Mouse (Mus musculus): ENCODE data around the gene Ube2j1.
"Not testable (repeated sequence)": the region's sequence is repeated elsewhere in the genome, so short reads cannot be mapped to it uniquely, and the experiment has no call there.

Ube2j1 gene

DNA sequence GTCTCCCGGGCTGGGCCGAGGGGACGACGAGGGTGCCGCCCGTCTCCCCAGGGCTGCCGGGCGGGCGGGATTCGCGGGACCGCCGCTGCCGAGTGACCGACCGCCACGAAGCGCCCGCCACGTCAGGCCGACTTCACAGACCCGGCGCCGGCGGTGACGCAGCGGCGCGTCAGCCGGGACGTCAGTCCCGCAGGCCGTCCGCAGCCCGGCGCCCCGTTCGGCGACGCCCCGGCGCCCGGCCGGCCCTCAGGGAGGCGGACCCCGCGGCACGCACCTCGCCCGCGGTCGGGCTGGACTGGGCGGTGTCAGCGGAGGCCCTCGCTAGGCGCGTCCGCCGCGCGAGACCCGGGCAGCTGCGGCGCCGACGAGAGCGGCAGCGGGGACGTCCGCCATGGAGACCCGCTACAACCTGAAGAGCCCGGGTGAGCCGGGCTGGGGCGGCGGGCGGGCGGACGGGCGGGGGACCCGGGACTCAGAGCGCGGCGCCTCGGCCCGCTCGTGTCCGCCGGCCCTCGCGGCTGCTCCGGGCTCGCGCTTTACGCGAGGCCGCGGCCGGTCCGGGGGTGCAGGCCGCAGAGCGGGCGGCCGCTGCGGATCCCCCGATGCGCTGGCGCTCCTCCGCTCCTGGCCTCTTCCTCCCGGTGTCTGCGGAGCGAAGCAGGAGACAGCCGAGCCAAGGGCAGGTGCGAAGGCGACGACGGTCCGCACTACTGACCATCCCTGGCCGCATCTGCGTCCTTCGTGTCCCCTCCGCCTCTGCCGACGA is at the start of gene Ube2j1:
Gene Ube2j1 (plus strand): TSS at position 222 of the 766 bp plus-strand sequence.
- in situ Hi-C loops (cut with MboI): no loop called here

- in situ Hi-C loops (cut with MboI): no loop called here
Measured at GRCm38 (mm10) chr4:32981617-32982016, 49.6 kb upstream of the Ube2j1 start.

GRCm38 (mm10) chr4:32982041-32982715 is 49.0 kb upstream of the Ube2j1 start:
- in situ Hi-C loops (cut with MboI): no loop called here

DNA sequence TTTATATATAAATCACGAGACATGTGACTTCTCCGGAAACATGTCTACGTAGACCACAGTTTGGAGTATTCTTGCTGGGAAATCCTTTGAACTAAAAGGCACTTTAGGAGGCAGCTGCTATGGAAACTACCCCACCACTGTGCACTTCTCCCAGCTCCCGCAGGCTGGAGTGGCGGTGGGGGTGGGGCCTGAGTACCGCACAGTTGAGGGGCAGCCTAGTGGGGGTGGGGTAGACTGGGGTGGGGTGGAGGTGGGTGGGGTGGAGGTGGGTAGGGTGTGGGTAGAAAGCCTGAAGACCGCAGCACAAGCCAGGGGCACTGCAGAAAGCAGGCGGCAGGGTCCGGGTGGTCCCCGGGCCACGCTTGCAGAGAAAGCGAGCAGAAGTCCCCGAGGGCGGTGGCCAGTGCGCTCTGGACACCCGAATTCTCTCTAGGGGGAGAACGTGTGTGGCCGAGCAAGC is 48.5 kb upstream of the Ube2j1 start, which contains the start of gene Rragd:
Gene Rragd (plus strand): TSS at position 322 of the 460 bp plus-strand sequence.
- in situ Hi-C loops (cut with MboI): no loop called here

DNA sequence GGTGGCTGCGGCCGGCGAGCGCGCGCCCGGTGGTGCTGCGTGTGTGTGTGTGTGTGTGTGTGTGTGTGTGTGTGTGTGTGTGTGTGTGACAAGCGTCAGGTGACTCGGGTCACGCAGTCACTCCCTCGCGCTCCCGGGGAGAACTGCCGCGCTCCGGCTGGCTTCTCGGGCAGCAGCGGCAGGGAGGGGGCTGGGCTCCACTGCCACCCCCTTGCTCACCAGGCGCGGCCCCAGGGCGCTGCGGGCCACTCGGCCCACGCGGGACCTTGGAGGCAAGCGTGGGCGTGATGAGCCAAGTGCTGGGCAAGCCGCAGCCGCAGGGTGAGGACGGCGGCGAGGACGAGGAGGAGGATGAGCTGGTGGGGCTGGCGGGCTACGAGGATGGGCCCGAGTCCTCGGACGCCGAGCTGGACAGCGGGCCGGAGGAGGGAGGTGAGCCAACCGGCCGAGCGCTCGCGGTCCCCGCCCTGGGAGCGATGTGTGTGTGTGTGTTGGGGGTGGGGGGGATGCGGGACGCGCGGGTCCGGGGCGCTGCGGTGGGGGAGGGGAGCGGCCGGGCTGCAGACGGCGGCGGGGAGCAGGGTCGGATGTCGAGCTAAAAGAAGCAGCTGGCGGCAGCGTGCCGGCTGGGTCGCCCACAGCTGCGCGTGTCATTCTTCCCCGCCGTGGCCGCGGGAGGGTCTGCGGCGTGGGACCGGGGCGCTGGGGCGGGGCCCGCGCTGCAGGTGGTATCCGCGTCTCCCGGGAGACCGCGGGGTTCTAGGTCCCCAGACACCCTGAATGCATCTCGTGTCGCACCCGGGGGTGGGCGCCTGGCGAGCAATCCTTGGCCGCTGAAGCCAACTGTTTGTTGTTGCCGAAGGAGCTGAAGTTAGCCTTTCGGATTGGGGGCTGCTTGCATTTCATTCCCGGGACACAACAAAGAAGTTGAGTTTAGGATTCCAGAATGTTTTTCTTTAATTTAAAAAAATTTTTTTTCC is 47.8 kb upstream of the Ube2j1 start:
- in situ Hi-C loops (cut with MboI): no loop called here

DNA sequence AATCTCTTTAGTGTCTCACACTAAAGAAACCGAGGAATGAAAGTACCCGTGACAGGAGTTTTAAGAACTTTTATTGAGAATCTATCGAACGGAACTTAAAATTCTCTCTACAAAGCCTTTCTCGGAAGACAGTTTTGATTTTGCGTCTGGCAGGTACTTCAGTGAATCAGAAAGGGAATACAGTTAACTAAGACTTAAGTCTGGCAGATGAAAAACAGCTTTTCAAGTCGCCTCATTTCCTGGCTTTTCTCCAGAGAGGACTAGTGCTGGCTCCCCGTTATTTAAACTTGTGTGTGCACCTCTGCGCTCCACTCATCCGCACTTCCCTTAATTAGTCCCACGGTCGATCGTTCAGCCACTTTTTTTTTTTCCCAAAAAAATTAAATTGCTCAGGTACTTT is 47.0 kb upstream of the Ube2j1 start:
- in situ Hi-C loops (cut with MboI): no loop called here

- in situ Hi-C loops (cut with MboI): no loop called here
Measured at GRCm38 (mm10) chr4:32984801-32985675, 46.2 kb upstream of the Ube2j1 start.

DNA sequence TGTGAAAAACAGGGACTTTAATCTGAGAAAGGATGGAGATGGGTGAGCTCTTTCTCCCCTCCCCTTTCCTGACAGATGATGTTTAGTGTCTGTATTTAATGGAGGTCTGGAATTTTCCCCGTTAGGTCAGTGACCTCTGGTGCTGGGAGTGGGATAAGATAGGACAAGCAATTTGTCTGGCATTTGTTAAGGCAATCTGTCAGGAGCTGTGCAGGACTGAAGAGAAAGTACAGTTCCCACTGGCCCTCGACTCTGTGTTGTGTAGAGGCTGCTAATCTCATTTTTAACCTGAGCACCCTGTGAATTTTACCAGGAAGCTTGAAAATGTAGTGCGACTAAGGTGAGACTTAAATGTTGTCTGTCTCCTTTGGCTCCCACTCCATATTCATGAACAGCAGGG is 45.5 kb upstream of the Ube2j1 start:
- in situ Hi-C loops (cut with MboI): no loop called here

GRCm38 (mm10) chr4:32987006-32987405 is 44.2 kb upstream of the Ube2j1 start:
- in situ Hi-C loops (cut with MboI): no loop called here

DNA sequence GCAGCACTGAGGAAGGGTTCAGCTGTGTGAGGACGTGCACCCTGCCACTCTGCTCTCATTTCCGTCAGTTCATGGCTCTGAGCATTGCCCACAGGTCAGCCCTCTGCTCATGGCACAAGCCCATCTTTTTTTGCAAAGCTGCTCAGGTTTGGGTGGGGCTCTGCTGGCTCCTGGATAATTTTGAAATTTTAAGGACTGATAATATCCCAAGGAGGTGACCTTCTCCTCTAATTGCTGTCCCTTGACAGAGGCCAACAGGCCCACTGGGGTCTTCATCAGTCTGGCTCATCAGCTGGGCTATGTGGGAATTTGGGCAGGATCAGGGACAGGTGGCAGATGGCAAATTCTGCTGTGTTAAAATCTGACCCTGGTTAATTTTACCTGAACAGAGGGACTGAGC is 41.9 kb upstream of the Ube2j1 start:
- in situ Hi-C loops (cut with MboI): no loop called here

DNA sequence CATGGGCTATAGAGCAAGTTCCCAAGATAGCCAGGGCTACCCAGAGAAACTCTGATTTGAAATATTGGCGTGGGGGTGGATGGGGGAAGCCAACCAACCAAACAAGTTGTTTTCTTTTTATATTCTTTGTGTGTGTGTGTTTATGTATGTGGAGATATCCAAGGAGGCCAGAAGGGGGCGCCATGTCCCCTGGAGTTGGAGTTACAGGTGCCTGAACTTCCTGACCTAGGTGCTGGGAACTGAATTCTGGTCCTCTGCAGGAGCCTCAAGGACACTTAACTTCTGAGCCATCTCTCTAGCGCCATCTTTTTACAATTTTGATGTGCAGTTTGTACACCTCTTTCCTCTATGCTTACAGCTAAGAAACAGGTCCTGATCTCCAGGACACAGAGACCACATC is 37.0 kb upstream of the Ube2j1 start:
- in situ Hi-C loops (cut with MboI): no loop called here

DNA sequence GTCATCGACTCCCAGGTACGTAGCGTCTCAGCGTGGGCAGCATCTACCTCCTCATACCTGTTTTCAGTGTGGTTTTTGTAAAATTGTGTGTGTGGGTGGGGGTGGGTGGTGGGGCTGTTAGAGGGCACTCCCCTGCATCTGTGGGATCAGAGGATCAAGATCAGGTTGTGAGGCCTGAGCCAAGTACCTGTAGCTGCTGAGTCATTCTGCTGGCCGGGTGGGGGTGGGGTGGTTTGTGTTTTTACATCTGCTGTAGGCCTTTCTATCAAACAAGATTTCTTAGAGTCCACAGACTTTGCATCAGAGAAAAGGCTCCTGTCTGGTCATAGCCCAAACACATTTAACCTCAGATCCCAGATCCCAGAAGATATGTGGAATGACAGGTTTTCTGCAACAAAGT is 35.1 kb upstream of the Ube2j1 start:
- in situ Hi-C loops (cut with MboI): no loop called here

DNA sequence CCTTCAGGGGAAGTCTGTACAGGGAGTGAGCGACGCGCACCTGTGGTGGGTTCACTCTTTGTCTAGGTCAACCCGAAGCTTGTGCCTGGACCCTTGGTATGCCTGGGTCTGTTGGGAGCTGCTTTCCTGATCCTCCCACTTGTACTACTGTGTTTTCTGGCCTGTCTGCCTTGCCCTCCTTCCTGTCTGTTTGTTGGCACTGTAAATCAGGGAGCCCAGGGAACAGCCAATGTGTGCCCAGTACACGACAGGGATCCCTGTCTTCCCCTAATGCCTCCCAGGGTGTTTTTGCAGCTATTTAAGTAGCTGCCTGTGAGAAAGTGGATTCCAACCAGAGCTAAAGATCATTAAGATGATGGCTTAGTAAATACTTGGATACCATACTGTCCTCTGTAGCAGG is 33.6 kb upstream of the Ube2j1 start:
- in situ Hi-C loops (cut with MboI): no loop called here

GRCm38 (mm10) chr4:32998996-32999395 is 32.2 kb upstream of the Ube2j1 start:
- in situ Hi-C loops (cut with MboI): no loop called here

- in situ Hi-C loops (cut with MboI): no loop called here
Measured at GRCm38 (mm10) chr4:33002081-33002480, 29.1 kb upstream of the Ube2j1 start.

DNA sequence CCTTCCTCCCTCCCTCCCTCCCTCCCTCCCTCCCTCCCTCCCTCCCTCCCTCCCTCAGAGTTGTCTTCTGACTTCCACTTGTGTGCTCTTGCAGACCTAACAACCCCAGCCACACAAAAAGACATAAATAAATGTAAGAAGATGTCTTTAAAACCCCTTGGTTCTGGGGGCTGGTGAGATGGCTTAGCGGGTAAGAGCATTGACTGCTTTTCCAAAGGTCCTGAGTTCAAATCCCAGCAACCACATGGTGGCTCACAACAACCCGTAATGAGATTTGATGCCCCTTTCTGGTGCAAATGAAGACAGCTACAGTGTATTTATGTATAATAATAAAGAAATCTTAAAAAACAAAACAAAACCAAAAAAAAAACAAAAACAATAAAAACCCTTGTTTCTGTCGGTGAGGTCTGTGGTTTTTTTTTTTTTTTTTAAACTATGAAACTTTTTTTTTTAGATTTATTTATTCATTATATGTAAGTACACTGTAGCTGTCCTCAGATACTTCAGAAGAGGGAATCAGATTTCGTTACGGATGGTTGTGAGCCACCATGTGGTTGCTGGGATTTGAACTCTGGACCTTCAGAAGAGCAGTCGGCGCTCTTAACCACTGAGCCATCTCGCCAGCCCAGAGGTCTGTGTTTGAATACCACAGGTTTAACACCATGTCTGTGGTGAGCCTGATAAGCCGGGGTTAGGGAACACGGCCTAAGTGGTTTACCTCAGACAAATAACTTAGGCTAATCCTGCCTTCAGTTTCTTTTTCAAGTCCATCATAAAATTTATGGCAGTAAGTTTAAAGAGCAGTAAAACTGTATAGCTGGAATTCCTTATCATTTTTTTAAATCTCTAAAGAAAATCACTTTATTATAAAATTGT is 25.4 kb upstream of the Ube2j1 start:
- in situ Hi-C loops (cut with MboI): not testable (repeated sequence)

GRCm38 (mm10) chr4:33006844-33007243 is 24.4 kb upstream of the Ube2j1 start:
- in situ Hi-C loops (cut with MboI): no loop called here

DNA sequence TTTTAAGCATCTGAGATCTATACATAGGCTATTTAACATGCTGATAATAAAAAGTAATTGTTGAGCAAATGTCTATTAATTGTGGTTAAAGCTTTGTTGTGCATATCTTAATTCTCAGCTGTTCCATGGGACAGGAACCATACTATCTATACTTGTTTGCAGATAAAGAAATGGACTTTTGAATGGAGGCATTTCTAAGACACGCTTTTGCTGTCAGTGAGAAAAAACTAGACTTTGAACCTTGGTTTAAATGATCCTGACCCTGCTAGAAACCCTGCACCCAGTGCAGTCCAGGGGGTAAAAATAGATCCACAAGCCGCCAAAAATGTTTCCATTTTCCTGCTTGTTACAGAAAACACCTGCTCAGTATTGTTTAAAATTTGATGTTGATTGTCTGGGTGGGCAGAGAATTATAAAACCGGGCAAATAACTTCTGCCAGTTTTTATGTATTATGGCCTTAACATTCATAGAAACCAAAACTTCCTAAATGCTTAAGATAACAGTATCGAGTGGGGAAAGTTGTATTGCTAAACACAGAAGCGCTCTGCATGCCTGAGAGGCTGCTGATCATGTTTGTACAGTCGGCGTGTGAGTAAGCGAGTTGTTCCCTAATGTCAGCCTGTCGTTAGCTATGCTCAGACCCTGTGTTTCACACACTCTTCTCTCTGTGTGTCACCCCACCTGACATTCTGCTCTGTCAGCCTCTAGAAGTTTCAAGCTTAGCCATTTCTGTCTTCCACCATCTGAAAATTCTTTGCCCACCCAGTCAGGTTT is 23.6 kb upstream of the Ube2j1 start:
- in situ Hi-C loops (cut with MboI): no loop called here

DNA sequence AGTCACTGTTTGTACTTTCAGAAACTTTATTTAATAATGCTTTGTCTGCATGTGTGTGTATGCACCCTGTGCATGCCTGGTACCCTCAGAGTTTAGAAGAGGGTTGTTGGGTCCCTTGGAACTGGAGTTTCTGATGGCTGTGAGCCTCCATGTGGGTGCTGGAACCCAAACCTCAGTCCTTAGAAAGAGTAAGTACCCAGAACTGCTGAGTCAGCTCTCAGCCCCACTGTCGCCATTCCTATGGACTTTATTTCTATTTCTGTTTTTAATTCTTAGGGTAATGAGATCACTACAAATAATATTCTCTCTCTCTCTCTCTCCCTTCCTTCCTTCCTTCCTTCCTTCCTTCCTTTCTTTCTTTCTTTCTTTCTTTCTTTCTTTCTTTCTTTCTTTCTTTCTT is 21.1 kb upstream of the Ube2j1 start:
- in situ Hi-C loops (cut with MboI): no loop called here
